Mouse (Mus musculus): ENCODE measurements around the gene Asb8. TPM values are rescaled to one million over a fixed set of nuclear protein-coding genes. Genes with fewer than 3 reads are reported as not detected.

Gene Asb8
- polyA plus RNA-seq, 1 experiment from 2014 or later = 51.1 TPM

GRCm38 (mm10) chr15:98177320-98177719, 11.9 kb upstream of the Asb8 start:
- Histone ChIP-seq H3K9me3 (ENCODE audit: control insufficient read depth, low read length) (no peaks in the 10 kb centered on the region), H3K36me3 (ENCODE audit: control insufficient read depth, insufficient read depth) (no peaks in the 10 kb centered on the region), H3K4me2 (ENCODE audit: low read length) (no peak overlapping the region), H3K4me3 (replicated peaks; ENCODE audit: low read length) (no peak overlapping the region), H3K4me1 (replicated peaks; ENCODE audit: control insufficient read depth, insufficient read depth, low read length) (peaks cover 7% of the 10 kb centered on the region), H3K9ac (replicated peaks; ENCODE audit: low read depth, low read length) (no peak overlapping the region), H3K27me3 (replicated peaks; ENCODE audit: control insufficient read depth, insufficient read depth, low read length) (peaks cover 16% of the 10 kb centered on the region), H3K27ac (ENCODE audit: low read length) (no peak overlapping the region)
- no peak for ATAC-seq
- 65% methylated on average over 3 of the region's 3 CpGs for WGBS

GRCm38 (mm10) chr15:98173821-98174220, 8.4 kb upstream of the Asb8 start:
- no peak for ATAC-seq
- peaks cover 7% of the 10 kb centered on the region for H3K4me1 ChIP-seq (replicated peaks; ENCODE audit: control insufficient read depth, insufficient read depth, low read length)
- no peak overlapping the region for H3K9ac ChIP-seq (replicated peaks; ENCODE audit: low read depth, low read length)
- H3K27ac ChIP-seq (ENCODE audit: low read length) = no peak overlapping the region
- H3K36me3 ChIP-seq (ENCODE audit: control insufficient read depth, insufficient read depth) = no peaks in the 10 kb centered on the region
- 17% methylated on average over 8 of the region's 8 CpGs for WGBS
- peaks cover 14% of the 10 kb centered on the region for H3K27me3 ChIP-seq (replicated peaks; ENCODE audit: control insufficient read depth, insufficient read depth, low read length)
- no peak overlapping the region for H3K4me2 ChIP-seq (ENCODE audit: low read length)
- H3K9me3 ChIP-seq (ENCODE audit: control insufficient read depth, low read length) = no peaks in the 10 kb centered on the region
- no peak overlapping the region for H3K4me3 ChIP-seq (replicated peaks; ENCODE audit: low read length)

- H3K4me3 ChIP-seq (replicated peaks; ENCODE audit: low read length) = no peak overlapping the region
- no peaks in the 10 kb centered on the region for H3K36me3 ChIP-seq (ENCODE audit: control insufficient read depth, insufficient read depth)
- 69% methylated on average over 5 of the region's 5 CpGs for WGBS
- H3K4me1 ChIP-seq (replicated peaks; ENCODE audit: control insufficient read depth, insufficient read depth, low read length) = peaks cover 17% of the 10 kb centered on the region
- no peaks in the 10 kb centered on the region for H3K9me3 ChIP-seq (ENCODE audit: control insufficient read depth, low read length)
- ATAC-seq = no peak
- no peak overlapping the region for H3K9ac ChIP-seq (replicated peaks; ENCODE audit: low read depth, low read length)
- no peak overlapping the region for H3K27ac ChIP-seq (ENCODE audit: low read length)
- no peak overlapping the region for H3K4me2 ChIP-seq (ENCODE audit: low read length)
- H3K27me3 ChIP-seq (replicated peaks; ENCODE audit: control insufficient read depth, insufficient read depth, low read length) = peaks cover 17% of the 10 kb centered on the region
These were observed 6.7 kb upstream of the Asb8 start for GRCm38 (mm10) chr15:98172113-98172512.

- Histone ChIP-seq H3K27me3 (replicated peaks; ENCODE audit: control insufficient read depth, insufficient read depth, low read length) (peaks cover 8% of the 10 kb centered on the region), H3K9ac (replicated peaks; ENCODE audit: low read depth, low read length) (no peak overlapping the region), H3K4me3 (replicated peaks; ENCODE audit: low read length) (no peak overlapping the region), H3K27ac (ENCODE audit: low read length) (no peak overlapping the region), H3K36me3 (ENCODE audit: control insufficient read depth, insufficient read depth) (no peaks in the 10 kb centered on the region), H3K4me2 (ENCODE audit: low read length) (0 out of 2 replicates have a peak overlapping the region, but pooled peaks have one; percentile 2), H3K9me3 (ENCODE audit: control insufficient read depth, low read length) (no peaks in the 10 kb centered on the region), H3K4me1 (replicated peaks; ENCODE audit: control insufficient read depth, insufficient read depth, low read length) (peaks cover 24% of the 10 kb centered on the region)
- WGBS = 79% methylated on average over 9 of the region's 9 CpGs
- no peak for ATAC-seq
These were observed 5.5 kb upstream of the Asb8 start for GRCm38 (mm10) chr15:98170917-98171316.

- H3K9me3 ChIP-seq (ENCODE audit: control insufficient read depth, low read length) = no peaks in the 10 kb centered on the region
- H3K4me2 ChIP-seq (ENCODE audit: low read length) = peak overlapping the region; percentile 82
- WGBS = 36% methylated on average over 7 of the region's 7 CpGs
- H3K9ac ChIP-seq (replicated peaks; ENCODE audit: low read depth, low read length) = no peak overlapping the region
- peaks cover 24% of the 10 kb centered on the region for H3K4me1 ChIP-seq (replicated peaks; ENCODE audit: control insufficient read depth, insufficient read depth, low read length)
- H3K27ac ChIP-seq (ENCODE audit: low read length) = no peak overlapping the region
- peak overlapping the region; percentile 73 for H3K4me3 ChIP-seq (replicated peaks; ENCODE audit: low read length)
- H3K36me3 ChIP-seq (ENCODE audit: control insufficient read depth, insufficient read depth) = no peaks in the 10 kb centered on the region
- ATAC-seq = no peak
- peaks cover 5% of the 10 kb centered on the region for H3K27me3 ChIP-seq (replicated peaks; ENCODE audit: control insufficient read depth, insufficient read depth, low read length)
These were observed 4.9 kb upstream of the Asb8 start for GRCm38 (mm10) chr15:98170365-98170764.

- ATAC-seq = no peak
- Histone ChIP-seq H3K27ac (ENCODE audit: low read length) (no peak overlapping the region), H3K4me3 (replicated peaks; ENCODE audit: low read length) (peak overlapping the region; percentile 73)
These were observed 3.2 kb upstream of the Asb8 start for GRCm38 (mm10) chr15:98168622-98169004.

GRCm38 (mm10) chr15:98167645-98168621, 2.5 kb upstream of the Asb8 start:
- under 1% methylated on average over 69 of the region's 69 CpGs for WGBS
- Histone ChIP-seq H3K9ac (replicated peaks; ENCODE audit: low read depth, low read length) (peak overlapping the region; percentile 82), H3K4me3 (replicated peaks; ENCODE audit: low read length) (peak overlapping the region; percentile 73), H3K27me3 (replicated peaks; ENCODE audit: control insufficient read depth, insufficient read depth, low read length) (peaks cover 5% of the 10 kb centered on the region), H3K9me3 (ENCODE audit: control insufficient read depth, low read length) (no peaks in the 10 kb centered on the region), H3K27ac (ENCODE audit: low read length) (peak overlapping the region; percentile 96), H3K4me1 (replicated peaks; ENCODE audit: control insufficient read depth, insufficient read depth, low read length) (peaks cover 24% of the 10 kb centered on the region), H3K4me2 (ENCODE audit: low read length) (peak overlapping the region; percentile 82), H3K36me3 (ENCODE audit: control insufficient read depth, insufficient read depth) (no peaks in the 10 kb centered on the region)
- ATAC-seq = peak; percentile 97

More at GRCm38 (mm10) chr15:98168622-98169004, 3.2 kb upstream of the Asb8 start:
- Histone ChIP-seq H3K4me1 (replicated peaks; ENCODE audit: control insufficient read depth, insufficient read depth, low read length) (peaks cover 24% of the 10 kb centered on the region), H3K36me3 (ENCODE audit: control insufficient read depth, insufficient read depth) (no peaks in the 10 kb centered on the region), H3K4me2 (ENCODE audit: low read length) (peak overlapping the region; percentile 82), H3K9me3 (ENCODE audit: control insufficient read depth, low read length) (no peaks in the 10 kb centered on the region), H3K9ac (replicated peaks; ENCODE audit: low read depth, low read length) (peak overlapping the region; percentile 82), H3K27me3 (replicated peaks; ENCODE audit: control insufficient read depth, insufficient read depth, low read length) (peaks cover 5% of the 10 kb centered on the region)
- 10% methylated on average over 19 of the region's 19 CpGs for WGBS

GRCm38 (mm10) chr15:98166963-98167644, 1.7 kb upstream of the Asb8 start, which contains the start of gene Ccdc184:
Gene Ccdc184 (plus strand): TSS chr15:98167158.
- Histone ChIP-seq H3K27me3 (replicated peaks; ENCODE audit: control insufficient read depth, insufficient read depth, low read length) (peaks cover 5% of the 10 kb centered on the region), H3K36me3 (ENCODE audit: control insufficient read depth, insufficient read depth) (no peaks in the 10 kb centered on the region), H3K9me3 (ENCODE audit: control insufficient read depth, low read length) (no peaks in the 10 kb centered on the region), H3K9ac (replicated peaks; ENCODE audit: low read depth, low read length) (peak within 1 kb of the TSS; percentile 82), H3K4me2 (ENCODE audit: low read length) (peak within 1 kb of the TSS; percentile 82), H3K27ac (ENCODE audit: low read length) (peak within 1 kb of the TSS; percentile 96), H3K4me3 (replicated peaks; ENCODE audit: low read length) (peak within 1 kb of the TSS; percentile 73), H3K4me1 (replicated peaks; ENCODE audit: control insufficient read depth, insufficient read depth, low read length) (peaks cover 24% of the 10 kb centered on the region)
- ATAC-seq = peak; percentile 77
- WGBS = 1% methylated on average over 16 of the region's 18 CpGs

- no peak for ATAC-seq
- 88% methylated on average over 4 of the region's 4 CpGs for WGBS
- Histone ChIP-seq H3K4me3 (replicated peaks; ENCODE audit: low read length) (no peak overlapping the region), H3K9me3 (ENCODE audit: control insufficient read depth, low read length) (no peaks in the 10 kb centered on the region), H3K27ac (ENCODE audit: low read length) (no peak overlapping the region), H3K36me3 (ENCODE audit: control insufficient read depth, insufficient read depth) (no peaks in the 10 kb centered on the region), H3K9ac (replicated peaks; ENCODE audit: low read depth, low read length) (no peak overlapping the region), H3K4me2 (ENCODE audit: low read length) (no peak overlapping the region), H3K27me3 (replicated peaks; ENCODE audit: control insufficient read depth, insufficient read depth, low read length) (no peaks in the 10 kb centered on the region), H3K4me1 (replicated peaks; ENCODE audit: control insufficient read depth, insufficient read depth, low read length) (peaks cover 7% of the 10 kb centered on the region)
These were observed 2.9 kb downstream of the Asb8 start for GRCm38 (mm10) chr15:98162561-98162960.

Measured in forebrain, embryonic 16.5 days (tissue).